Mouse (Mus musculus): ENCODE measurements around the gene Rap1a. TPM values are rescaled to one million over a fixed set of nuclear protein-coding genes. Genes with fewer than 3 reads are reported as not detected.

Rap1a gene
- polyA plus RNA-seq, 1 experiment from 2014 or later, result 48.1 TPM

GRCm38 (mm10) chr3:105760063-105760462 is 41.1 kb downstream of the Rap1a start:
- WGBS, result 89% methylated on average over 3 of the region's 3 CpGs
- no peak overlapping the region for H3K4me2 ChIP-seq (ENCODE audit: low read length)
- no peak overlapping the region for H3K27ac ChIP-seq (ENCODE audit: low read depth, low read length)
- H3K9ac ChIP-seq (ENCODE audit: low read length), result no peak overlapping the region
- no peaks in the 10 kb centered on the region for H3K9me3 ChIP-seq (replicated peaks; ENCODE audit: control insufficient read depth, low read length)
- no peak overlapping the region for H3K4me3 ChIP-seq (ENCODE audit: low read depth, low read length)
- H3K27me3 ChIP-seq (replicated peaks; ENCODE audit: control insufficient read depth, insufficient read depth, low read length), result no peaks in the 10 kb centered on the region
- H3K4me1 ChIP-seq (ENCODE audit: control insufficient read depth, insufficient read depth, low read length), result no peaks in the 10 kb centered on the region
- no peaks in the 10 kb centered on the region for H3K36me3 ChIP-seq (ENCODE audit: control insufficient read depth, insufficient read depth, low read length)
- ATAC-seq (no peak), DNase-seq (ENCODE audit: low spot score) (no peak)

GRCm38 (mm10) chr3:105758658-105759057 is 42.5 kb downstream of the Rap1a start:
- no peak overlapping the region for H3K4me3 ChIP-seq (ENCODE audit: low read depth, low read length)
- no peak overlapping the region for H3K27ac ChIP-seq (ENCODE audit: low read depth, low read length)
- no peak for ATAC-seq
- H3K36me3 ChIP-seq (ENCODE audit: control insufficient read depth, insufficient read depth, low read length), result no peaks in the 10 kb centered on the region
- H3K9ac ChIP-seq (ENCODE audit: low read length), result no peak overlapping the region
- H3K4me1 ChIP-seq (ENCODE audit: control insufficient read depth, insufficient read depth, low read length), result no peaks in the 10 kb centered on the region
- no peak overlapping the region for H3K4me2 ChIP-seq (ENCODE audit: low read length)
- DNase-seq (ENCODE audit: low spot score), result no peak
- 89% methylated on average over 4 of the region's 4 CpGs for WGBS
- no peaks in the 10 kb centered on the region for H3K27me3 ChIP-seq (replicated peaks; ENCODE audit: control insufficient read depth, insufficient read depth, low read length)
- H3K9me3 ChIP-seq (replicated peaks; ENCODE audit: control insufficient read depth, low read length), result no peaks in the 10 kb centered on the region

GRCm38 (mm10) chr3:105758098-105758497 is 43.0 kb downstream of the Rap1a start:
- H3K9me3 ChIP-seq (replicated peaks; ENCODE audit: control insufficient read depth, low read length), result no peaks in the 10 kb centered on the region
- DNase-seq (ENCODE audit: low spot score) (no peak), ATAC-seq (no peak)

GRCm38 (mm10) chr3:105757323-105758083 is 43.6 kb downstream of the Rap1a start:
- no peak overlapping the region for H3K9ac ChIP-seq (ENCODE audit: low read length)

More at GRCm38 (mm10) chr3:105758098-105758497, 43.0 kb downstream of the Rap1a start:
- Histone ChIP-seq H3K4me1 (ENCODE audit: control insufficient read depth, insufficient read depth, low read length) (no peaks in the 10 kb centered on the region), H3K9ac (ENCODE audit: low read length) (no peak overlapping the region), H3K27ac (ENCODE audit: low read depth, low read length) (no peak overlapping the region), H3K27me3 (replicated peaks; ENCODE audit: control insufficient read depth, insufficient read depth, low read length) (no peaks in the 10 kb centered on the region), H3K36me3 (ENCODE audit: control insufficient read depth, insufficient read depth, low read length) (no peaks in the 10 kb centered on the region), H3K4me3 (ENCODE audit: low read depth, low read length) (no peak overlapping the region), H3K4me2 (ENCODE audit: low read length) (no peak overlapping the region)

GRCm38 (mm10) chr3:105756505-105756904 is 44.6 kb downstream of the Rap1a start:
- H3K9me3 ChIP-seq (replicated peaks; ENCODE audit: control insufficient read depth, low read length), result no peaks in the 10 kb centered on the region
- no peaks in the 10 kb centered on the region for H3K27me3 ChIP-seq (replicated peaks; ENCODE audit: control insufficient read depth, insufficient read depth, low read length)
- no peaks in the 10 kb centered on the region for H3K36me3 ChIP-seq (ENCODE audit: control insufficient read depth, insufficient read depth, low read length)
- H3K9ac ChIP-seq (ENCODE audit: low read length), result no peak overlapping the region
- 60% methylated on average over 2 of the region's 2 CpGs for WGBS
- no peak overlapping the region for H3K4me2 ChIP-seq (ENCODE audit: low read length)
- H3K4me1 ChIP-seq (ENCODE audit: control insufficient read depth, insufficient read depth, low read length), result no peaks in the 10 kb centered on the region
- H3K27ac ChIP-seq (ENCODE audit: low read depth, low read length), result no peak overlapping the region
- no peak for ATAC-seq
- no peak overlapping the region for H3K4me3 ChIP-seq (ENCODE audit: low read depth, low read length)
- DNase-seq (ENCODE audit: low spot score), result no peak

More at GRCm38 (mm10) chr3:105757323-105758083, 43.6 kb downstream of the Rap1a start:
- WGBS, result 81% methylated on average over 6 of the region's 6 CpGs
- H3K9me3 ChIP-seq (replicated peaks; ENCODE audit: control insufficient read depth, low read length), result no peaks in the 10 kb centered on the region
- no peak overlapping the region for H3K27ac ChIP-seq (ENCODE audit: low read depth, low read length)
- ATAC-seq (no peak), DNase-seq (ENCODE audit: low spot score) (no peak)
- H3K36me3 ChIP-seq (ENCODE audit: control insufficient read depth, insufficient read depth, low read length), result no peaks in the 10 kb centered on the region
- no peak overlapping the region for H3K4me2 ChIP-seq (ENCODE audit: low read length)
- no peak overlapping the region for H3K4me3 ChIP-seq (ENCODE audit: low read depth, low read length)
- no peaks in the 10 kb centered on the region for H3K27me3 ChIP-seq (replicated peaks; ENCODE audit: control insufficient read depth, insufficient read depth, low read length)
- no peaks in the 10 kb centered on the region for H3K4me1 ChIP-seq (ENCODE audit: control insufficient read depth, insufficient read depth, low read length)

GRCm38 (mm10) chr3:105755123-105755522 is 46.0 kb downstream of the Rap1a start:
- no peaks in the 10 kb centered on the region for H3K36me3 ChIP-seq (ENCODE audit: control insufficient read depth, insufficient read depth, low read length)
- H3K4me1 ChIP-seq (ENCODE audit: control insufficient read depth, insufficient read depth, low read length), result no peaks in the 10 kb centered on the region
- no peak overlapping the region for H3K9ac ChIP-seq (ENCODE audit: low read length)
- H3K9me3 ChIP-seq (replicated peaks; ENCODE audit: control insufficient read depth, low read length), result no peaks in the 10 kb centered on the region
- no peak for DNase-seq (ENCODE audit: low spot score)
- H3K4me3 ChIP-seq (ENCODE audit: low read depth, low read length), result no peak overlapping the region
- no peak overlapping the region for H3K27ac ChIP-seq (ENCODE audit: low read depth, low read length)
- WGBS, result 96% methylated on average over 9 of the region's 9 CpGs
- no peak overlapping the region for H3K4me2 ChIP-seq (ENCODE audit: low read length)
- ATAC-seq, result no peak
- H3K27me3 ChIP-seq (replicated peaks; ENCODE audit: control insufficient read depth, insufficient read depth, low read length), result no peaks in the 10 kb centered on the region

- Histone ChIP-seq H3K36me3 (ENCODE audit: control insufficient read depth, insufficient read depth, low read length) (no peaks in the 10 kb centered on the region), H3K4me1 (ENCODE audit: control insufficient read depth, insufficient read depth, low read length) (no peaks in the 10 kb centered on the region), H3K4me3 (ENCODE audit: low read depth, low read length) (no peak overlapping the region), H3K27me3 (replicated peaks; ENCODE audit: control insufficient read depth, insufficient read depth, low read length) (no peaks in the 10 kb centered on the region), H3K27ac (ENCODE audit: low read depth, low read length) (no peak overlapping the region), H3K9ac (ENCODE audit: low read length) (no peak overlapping the region), H3K9me3 (replicated peaks; ENCODE audit: control insufficient read depth, low read length) (no peaks in the 10 kb centered on the region), H3K4me2 (ENCODE audit: low read length) (no peak overlapping the region)
- DNase-seq (ENCODE audit: low spot score) (peak; percentile 3), ATAC-seq (no peak)
- WGBS, result 75% methylated on average over 2 of the region's 3 CpGs
Observed at GRCm38 (mm10) chr3:105754184-105754583, 47.0 kb downstream of the Rap1a start.

- H3K36me3 ChIP-seq (ENCODE audit: control insufficient read depth, insufficient read depth, low read length), result no peaks in the 10 kb centered on the region
- DNase-seq (ENCODE audit: low spot score), result no peak
- H3K4me1 ChIP-seq (ENCODE audit: control insufficient read depth, insufficient read depth, low read length), result no peaks in the 10 kb centered on the region
- H3K9me3 ChIP-seq (replicated peaks; ENCODE audit: control insufficient read depth, low read length), result no peaks in the 10 kb centered on the region
- 96% methylated on average over 2 of the region's 2 CpGs for WGBS
- no peak overlapping the region for H3K4me3 ChIP-seq (ENCODE audit: low read depth, low read length)
- no peak overlapping the region for H3K4me2 ChIP-seq (ENCODE audit: low read length)
- H3K27me3 ChIP-seq (replicated peaks; ENCODE audit: control insufficient read depth, insufficient read depth, low read length), result no peaks in the 10 kb centered on the region
- no peak overlapping the region for H3K27ac ChIP-seq (ENCODE audit: low read depth, low read length)
- H3K9ac ChIP-seq (ENCODE audit: low read length), result no peak overlapping the region
- no peak for ATAC-seq
Observed at GRCm38 (mm10) chr3:105750810-105751209, 50.3 kb downstream of the Rap1a start.

- ATAC-seq (no peak), DNase-seq (ENCODE audit: low spot score) (no peak)
- no peaks in the 10 kb centered on the region for H3K27me3 ChIP-seq (replicated peaks; ENCODE audit: control insufficient read depth, insufficient read depth, low read length)
- no peak overlapping the region for H3K27ac ChIP-seq (ENCODE audit: low read depth, low read length)
- H3K9me3 ChIP-seq (replicated peaks; ENCODE audit: control insufficient read depth, low read length), result no peaks in the 10 kb centered on the region
- 0 out of 2 replicates have a peak, but pooled peaks cover 3% of the 10 kb centered on the region for H3K36me3 ChIP-seq (ENCODE audit: control insufficient read depth, insufficient read depth, low read length)
- H3K9ac ChIP-seq (ENCODE audit: low read length), result no peak overlapping the region
- H3K4me3 ChIP-seq (ENCODE audit: low read depth, low read length), result no peak overlapping the region
- H3K4me1 ChIP-seq (ENCODE audit: control insufficient read depth, insufficient read depth, low read length), result no peaks in the 10 kb centered on the region
- WGBS, result 91% methylated on average over 2 of the region's 2 CpGs
- no peak overlapping the region for H3K4me2 ChIP-seq (ENCODE audit: low read length)
Observed at GRCm38 (mm10) chr3:105746542-105746941, 54.6 kb downstream of the Rap1a start.
